Mouse (Mus musculus): ENCODE measurements around the gene Xylb. TPM values are rescaled to one million over a fixed set of nuclear protein-coding genes. Genes with fewer than 3 reads are reported as not detected.
A peak's percentile ranks its signal among the peaks of the same experiment; 100 is the strongest.

Gene Xylb
- polyA plus RNA-seq, 1 experiment from 2014 or later, result 5.1 TPM

GRCm38 (mm10) chr9:119323260-119323645 is 33.9 kb upstream of the Xylb start:
- Histone ChIP-seq H3K4me3 (ENCODE audit: low read length) (peak overlapping the region; percentile 91), H3K36me3 (ENCODE audit: control insufficient read depth, insufficient read depth, low read length) (no peaks in the 10 kb centered on the region), H3K4me1 (replicated peaks; ENCODE audit: control insufficient read depth, insufficient read depth, low read length) (peaks cover 13% of the 10 kb centered on the region), H3K9me3 (ENCODE audit: control insufficient read depth, low read length) (no peaks in the 10 kb centered on the region), H3K27ac (ENCODE audit: low read length) (peak overlapping the region; percentile 95), H3K4me2 (ENCODE audit: low read depth, low read length) (peak overlapping the region; percentile 94), H3K27me3 (ENCODE audit: control insufficient read depth, insufficient read depth, low read depth, low read length) (no peaks in the 10 kb centered on the region), H3K9ac (ENCODE audit: low read length) (peak overlapping the region; percentile 79)
- ATAC-seq (ENCODE audit: low read depth), result no peak
- 3% methylated on average over 9 of the region's 9 CpGs for WGBS

GRCm38 (mm10) chr9:119324130-119324529 is 33.1 kb upstream of the Xylb start:
- no peaks in the 10 kb centered on the region for H3K36me3 ChIP-seq (ENCODE audit: control insufficient read depth, insufficient read depth, low read length)
- 61% methylated on average over 1 of the region's 1 CpGs for WGBS
- peaks cover 13% of the 10 kb centered on the region for H3K4me1 ChIP-seq (replicated peaks; ENCODE audit: control insufficient read depth, insufficient read depth, low read length)
- no peaks in the 10 kb centered on the region for H3K27me3 ChIP-seq (ENCODE audit: control insufficient read depth, insufficient read depth, low read depth, low read length)
- no peak overlapping the region for H3K27ac ChIP-seq (ENCODE audit: low read length)
- H3K4me2 ChIP-seq (ENCODE audit: low read depth, low read length), result no peak overlapping the region
- H3K4me3 ChIP-seq (ENCODE audit: low read length), result no peak overlapping the region
- H3K9me3 ChIP-seq (ENCODE audit: control insufficient read depth, low read length), result no peaks in the 10 kb centered on the region
- no peak for ATAC-seq (ENCODE audit: low read depth)
- no peak overlapping the region for H3K9ac ChIP-seq (ENCODE audit: low read length)

GRCm38 (mm10) chr9:119328488-119328887 is 28.7 kb upstream of the Xylb start:
- ATAC-seq (ENCODE audit: low read depth), result no peak
- Histone ChIP-seq H3K9me3 (ENCODE audit: control insufficient read depth, low read length) (no peaks in the 10 kb centered on the region), H3K4me1 (replicated peaks; ENCODE audit: control insufficient read depth, insufficient read depth, low read length) (no peaks in the 10 kb centered on the region), H3K9ac (ENCODE audit: low read length) (no peak overlapping the region), H3K4me2 (ENCODE audit: low read depth, low read length) (no peak overlapping the region), H3K27me3 (ENCODE audit: control insufficient read depth, insufficient read depth, low read depth, low read length) (no peaks in the 10 kb centered on the region), H3K36me3 (ENCODE audit: control insufficient read depth, insufficient read depth, low read length) (no peaks in the 10 kb centered on the region), H3K4me3 (ENCODE audit: low read length) (no peak overlapping the region), H3K27ac (ENCODE audit: low read length) (no peak overlapping the region)
- WGBS, result 72% methylated on average over 3 of the region's 3 CpGs

- ATAC-seq (ENCODE audit: low read depth), result no peak
These were observed 26.8 kb upstream of the Xylb start for GRCm38 (mm10) chr9:119330186-119330963.

DNA sequence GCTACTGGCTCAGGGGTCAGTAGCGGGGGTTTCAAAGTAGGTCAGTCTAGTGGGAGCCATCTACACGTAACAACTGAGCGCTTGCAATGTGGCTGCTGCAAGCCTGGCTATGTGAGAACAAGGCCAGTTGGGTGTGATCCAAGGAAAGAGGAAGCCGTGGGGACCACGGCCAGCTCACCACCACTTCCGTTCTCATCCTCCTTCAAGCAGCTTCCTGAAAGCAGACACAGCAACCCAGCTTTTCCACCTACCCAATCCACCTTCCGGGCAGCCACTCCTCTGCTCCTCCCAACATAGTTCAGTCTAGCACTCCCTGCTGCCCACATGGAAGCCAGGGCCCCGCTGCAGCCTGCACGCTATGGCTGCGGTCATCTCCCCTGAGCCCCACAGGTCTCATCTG is 22.9 kb upstream of the Xylb start:
- H3K9me3 ChIP-seq (ENCODE audit: control insufficient read depth, low read length), result no peaks in the 10 kb centered on the region
- no peaks in the 10 kb centered on the region for H3K27me3 ChIP-seq (ENCODE audit: control insufficient read depth, insufficient read depth, low read depth, low read length)
- H3K9ac ChIP-seq (ENCODE audit: low read length), result no peak overlapping the region
- 22% methylated on average over 10 of the region's 10 CpGs for WGBS
- peaks cover 11% of the 10 kb centered on the region; the same call in 1 of the 2 replicates for H3K4me1 ChIP-seq (replicated peaks; ENCODE audit: control insufficient read depth, insufficient read depth, low read length)
- no peak overlapping the region for H3K4me2 ChIP-seq (ENCODE audit: low read depth, low read length)
- H3K36me3 ChIP-seq (ENCODE audit: control insufficient read depth, insufficient read depth, low read length), result peaks cover 5% of the 10 kb centered on the region; the same call in 1 of the 2 replicates
- peak; percentile 57 for ATAC-seq (ENCODE audit: low read depth)
- peak overlapping the region; percentile 9 for H3K27ac ChIP-seq (ENCODE audit: low read length)
- H3K4me3 ChIP-seq (ENCODE audit: low read length), result no peak overlapping the region

More at GRCm38 (mm10) chr9:119330186-119330963, 26.8 kb upstream of the Xylb start:
- Histone ChIP-seq H3K4me1 (replicated peaks; ENCODE audit: control insufficient read depth, insufficient read depth, low read length) (peaks cover 8% of the 10 kb centered on the region; the same call in 1 of the 2 replicates), H3K36me3 (ENCODE audit: control insufficient read depth, insufficient read depth, low read length) (no peaks in the 10 kb centered on the region), H3K27me3 (ENCODE audit: control insufficient read depth, insufficient read depth, low read depth, low read length) (no peaks in the 10 kb centered on the region), H3K4me3 (ENCODE audit: low read length) (no peak overlapping the region), H3K4me2 (ENCODE audit: low read depth, low read length) (no peak overlapping the region), H3K27ac (ENCODE audit: low read length) (no peak overlapping the region), H3K9me3 (ENCODE audit: control insufficient read depth, low read length) (no peaks in the 10 kb centered on the region), H3K9ac (ENCODE audit: low read length) (no peak overlapping the region)
- 84% methylated on average over 15 of the region's 15 CpGs for WGBS

- H3K27ac ChIP-seq (ENCODE audit: low read length), result peak overlapping the region; percentile 9
- H3K36me3 ChIP-seq (ENCODE audit: control insufficient read depth, insufficient read depth, low read length), result peaks cover 5% of the 10 kb centered on the region; the same call in 1 of the 2 replicates
- no peak for ATAC-seq (ENCODE audit: low read depth)
- WGBS, result 79% methylated on average over 2 of the region's 2 CpGs
- H3K4me3 ChIP-seq (ENCODE audit: low read length), result no peak overlapping the region
- H3K4me1 ChIP-seq (replicated peaks; ENCODE audit: control insufficient read depth, insufficient read depth, low read length), result peaks cover 11% of the 10 kb centered on the region; the same call in 1 of the 2 replicates
- H3K4me2 ChIP-seq (ENCODE audit: low read depth, low read length), result no peak overlapping the region
- H3K27me3 ChIP-seq (ENCODE audit: control insufficient read depth, insufficient read depth, low read depth, low read length), result no peaks in the 10 kb centered on the region
- H3K9me3 ChIP-seq (ENCODE audit: control insufficient read depth, low read length), result no peaks in the 10 kb centered on the region
- H3K9ac ChIP-seq (ENCODE audit: low read length), result no peak overlapping the region
These were observed 22.3 kb upstream of the Xylb start for GRCm38 (mm10) chr9:119334834-119335233.

GRCm38 (mm10) chr9:119335571-119335970 is 21.6 kb upstream of the Xylb start:
- Histone ChIP-seq H3K9ac (ENCODE audit: low read length) (no peak overlapping the region), H3K9me3 (ENCODE audit: control insufficient read depth, low read length) (no peaks in the 10 kb centered on the region), H3K27ac (ENCODE audit: low read length) (no peak overlapping the region), H3K36me3 (ENCODE audit: control insufficient read depth, insufficient read depth, low read length) (peaks cover 5% of the 10 kb centered on the region; the same call in 1 of the 2 replicates), H3K27me3 (ENCODE audit: control insufficient read depth, insufficient read depth, low read depth, low read length) (no peaks in the 10 kb centered on the region), H3K4me3 (ENCODE audit: low read length) (no peak overlapping the region), H3K4me2 (ENCODE audit: low read depth, low read length) (no peak overlapping the region), H3K4me1 (replicated peaks; ENCODE audit: control insufficient read depth, insufficient read depth, low read length) (peaks cover 15% of the 10 kb centered on the region)
- 73% methylated on average over 4 of the region's 4 CpGs for WGBS
- ATAC-seq (ENCODE audit: low read depth), result no peak

DNA sequence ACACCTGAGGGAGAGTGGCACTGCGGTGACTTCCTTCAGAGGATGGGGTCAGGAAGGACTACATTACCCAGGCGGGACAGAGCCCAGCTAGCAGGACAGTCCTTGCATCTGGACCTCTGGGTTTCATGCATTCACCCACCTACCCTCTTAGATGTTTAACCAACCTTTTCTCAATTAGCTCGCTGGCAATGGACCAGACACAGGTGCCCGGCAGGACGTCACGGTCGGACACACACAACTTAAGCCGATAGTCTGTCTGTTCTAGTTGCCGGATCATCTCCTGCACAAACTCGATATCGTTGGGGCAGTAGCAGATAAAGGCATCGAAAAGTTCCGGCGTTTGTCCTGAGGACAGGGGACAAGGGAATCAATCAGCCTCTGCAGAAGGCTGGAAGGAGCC is 19.3 kb upstream of the Xylb start:
- no peak for ATAC-seq (ENCODE audit: low read depth)
- Histone ChIP-seq H3K9me3 (ENCODE audit: control insufficient read depth, low read length) (no peaks in the 10 kb centered on the region), H3K36me3 (ENCODE audit: control insufficient read depth, insufficient read depth, low read length) (peaks cover 5% of the 10 kb centered on the region; the same call in 1 of the 2 replicates), H3K4me1 (replicated peaks; ENCODE audit: control insufficient read depth, insufficient read depth, low read length) (peaks cover 26% of the 10 kb centered on the region), H3K4me2 (ENCODE audit: low read depth, low read length) (no peak overlapping the region), H3K27me3 (ENCODE audit: control insufficient read depth, insufficient read depth, low read depth, low read length) (no peaks in the 10 kb centered on the region), H3K4me3 (ENCODE audit: low read length) (no peak overlapping the region), H3K27ac (ENCODE audit: low read length) (no peak overlapping the region), H3K9ac (ENCODE audit: low read length) (no peak overlapping the region)
- 93% methylated on average over 14 of the region's 14 CpGs for WGBS

DNA sequence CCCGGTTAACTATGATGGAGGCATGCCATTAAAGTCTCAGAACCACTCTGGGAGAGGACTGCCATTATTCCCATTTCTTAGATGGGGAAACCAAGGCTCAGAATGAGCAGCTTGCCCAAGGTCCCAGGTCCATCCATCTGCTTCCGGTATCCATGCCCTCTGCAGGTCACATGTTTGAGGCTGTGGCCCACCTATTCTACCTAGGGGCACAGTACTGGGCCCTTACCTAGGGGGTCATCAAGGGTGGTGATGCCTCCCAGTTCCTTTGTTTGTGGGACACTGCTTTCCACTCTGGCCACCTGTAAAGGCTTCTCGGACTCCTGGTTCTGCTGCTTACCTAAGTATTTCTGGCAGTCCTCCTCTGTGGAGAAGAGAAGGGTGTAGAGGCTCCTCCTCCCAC is 18.8 kb upstream of the Xylb start:
- no peak overlapping the region for H3K4me3 ChIP-seq (ENCODE audit: low read length)
- no peaks in the 10 kb centered on the region for H3K27me3 ChIP-seq (ENCODE audit: control insufficient read depth, insufficient read depth, low read depth, low read length)
- no peaks in the 10 kb centered on the region for H3K9me3 ChIP-seq (ENCODE audit: control insufficient read depth, low read length)
- H3K9ac ChIP-seq (ENCODE audit: low read length), result no peak overlapping the region
- H3K4me2 ChIP-seq (ENCODE audit: low read depth, low read length), result no peak overlapping the region
- ATAC-seq (ENCODE audit: low read depth), result no peak
- peaks cover 5% of the 10 kb centered on the region; the same call in 1 of the 2 replicates for H3K36me3 ChIP-seq (ENCODE audit: control insufficient read depth, insufficient read depth, low read length)
- 84% methylated on average over 3 of the region's 3 CpGs for WGBS
- peaks cover 27% of the 10 kb centered on the region for H3K4me1 ChIP-seq (replicated peaks; ENCODE audit: control insufficient read depth, insufficient read depth, low read length)
- H3K27ac ChIP-seq (ENCODE audit: low read length), result no peak overlapping the region

All from lung, embryonic 16.5 days (tissue).